Mouse (Mus musculus) G1E (cell line): ENCODE results near the gene Dnaaf1. TPM values are rescaled to one million over a fixed set of nuclear protein-coding genes. Genes with fewer than 3 reads are reported as not detected.

ENCODE experiments used
- ATAC-seq: 2 replicates; pipeline ENCODE4 v1.8.0; 2016; ENCODE audit warnings: mild to moderate bottlenecking; ENCODE audit not compliant: insufficient number of reproducible peaks, poor library complexity, low FRiP score, severe bottlenecking; ENCODE audit errors: extremely low read depth
- DNase-seq: peaks from one replicate; pipeline ENCODE4 v3.0.0; 2012; ENCODE audit warnings: low spot score
- H3K27me3 ChIP-seq: 2 replicates; pipeline ENCODE4 v1.6.1; 2012; ENCODE audit warnings: mild to moderate bottlenecking, low read length, inconsistent platforms; ENCODE audit not compliant: insufficient read depth
- H3K36me3 ChIP-seq: replicated peaks from 2 replicates; pipeline ENCODE3; 2012; ENCODE audit warnings: mild to moderate bottlenecking, inconsistent platforms
- H3K4me1 ChIP-seq: 2 replicates; pipeline ENCODE4 v1.6.1; 2012; ENCODE audit warnings: low read depth, low read length, inconsistent platforms, mixed read lengths; ENCODE audit not compliant: insufficient read depth
- H3K4me3 ChIP-seq: 2 replicates; pipeline ENCODE4 v1.5.1; 2012; ENCODE audit warnings: low read depth, mild to moderate bottlenecking, inconsistent platforms, low read length, moderate library complexity, mixed read lengths
- H3K9me3 ChIP-seq: replicated peaks from 2 replicates; pipeline ENCODE4 v1.6.1; 2012; ENCODE audit warnings: inconsistent platforms
- CTCF ChIP-seq: IDR thresholded peaks from 2 replicates; pipeline ENCODE4 v1.5.1; 2012; ENCODE audit warnings: low read depth, low read length, inconsistent platforms, mixed read lengths
- GATA1 ChIP-seq: IDR thresholded peaks from 2 replicates; pipeline ENCODE4 v1.6.1; 2012; ENCODE audit warnings: borderline replicate concordance, low read length, inconsistent platforms, mixed read lengths
- GATA2 ChIP-seq: IDR thresholded peaks from 2 replicates; pipeline ENCODE4 v1.6.1; 2012; ENCODE audit warnings: low read depth, low read length, inconsistent platforms, borderline replicate concordance
- POLR2AphosphoS5 ChIP-seq: IDR thresholded peaks from 2 replicates; pipeline ENCODE4 v1.6.1; 2012; ENCODE audit warnings: low read depth, low read length, inconsistent platforms; ENCODE audit not compliant: insufficient replicate concordance
- TAL1 ChIP-seq: conservative IDR thresholded peaks from 2 replicates; pipeline ENCODE4 v1.6.1; 2012; ENCODE audit warnings: low read depth, low read length, inconsistent platforms, mixed read lengths
- polyA plus RNA-seq: library from polyadenylated mRNA; stranded (reverse); fragments of >175 nt; gene quantifications from 2 replicates; pipeline ENCODE4 v1.2.3, GENCODE M21; 2012
- total RNA-seq, 2 experiments: library from RNA; stranded (forward) in 1 of 2; stranded (reverse) in 1 of 2; fragments of 200-1000 nt in 1 of 2; fragments of >200 nt in 1 of 2; fragmentation: Nextera tagmentation in 1 of 2; gene quantifications; 2 replicates each; pipeline ENCODE4 v1.2.3; 2014 to 2017

Dnaaf1 gene
- total and polyA plus RNA-seq, 3 experiments, result 0.10 to 0.11 TPM; not detected in 1

DNA sequence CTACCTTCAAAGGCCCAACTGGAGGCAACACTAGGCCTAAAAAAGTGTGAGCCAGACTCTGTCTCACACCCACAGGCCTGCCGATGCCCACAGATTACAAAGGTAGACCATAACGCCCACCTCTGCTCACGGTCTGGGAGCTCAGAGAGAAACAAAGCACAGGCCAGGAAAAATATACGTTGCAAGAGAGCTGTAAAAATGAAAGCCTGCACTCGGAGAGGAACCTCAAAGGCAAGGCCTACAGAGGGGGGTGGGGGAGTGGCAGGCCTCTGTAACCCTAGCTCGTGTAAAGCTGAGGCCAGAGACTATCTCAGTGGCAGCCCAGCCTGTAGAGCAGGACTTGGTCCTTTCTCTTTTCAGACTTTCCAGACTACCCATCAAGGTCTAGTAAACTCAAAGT lies 29.9 kb upstream of the Dnaaf1 start:
- Histone ChIP-seq H3K9me3 (no peaks in the 10 kb centered on the region), H3K4me3 (no peak overlapping the region), H3K27me3 (no peaks in the 10 kb centered on the region), H3K4me1 (peaks cover 9% of the 10 kb centered on the region), H3K36me3 (peaks cover 96% of the 10 kb centered on the region)
- no peak for ATAC-seq
- no peak for DNase-seq
- no peak for TF ChIP-seq TAL1
- no peak for TF ChIP-seq GATA1
- TF ChIP-seq GATA2, result no peak
- no peak for TF ChIP-seq CTCF
- no peak for TF ChIP-seq POLR2AphosphoS5

DNA sequence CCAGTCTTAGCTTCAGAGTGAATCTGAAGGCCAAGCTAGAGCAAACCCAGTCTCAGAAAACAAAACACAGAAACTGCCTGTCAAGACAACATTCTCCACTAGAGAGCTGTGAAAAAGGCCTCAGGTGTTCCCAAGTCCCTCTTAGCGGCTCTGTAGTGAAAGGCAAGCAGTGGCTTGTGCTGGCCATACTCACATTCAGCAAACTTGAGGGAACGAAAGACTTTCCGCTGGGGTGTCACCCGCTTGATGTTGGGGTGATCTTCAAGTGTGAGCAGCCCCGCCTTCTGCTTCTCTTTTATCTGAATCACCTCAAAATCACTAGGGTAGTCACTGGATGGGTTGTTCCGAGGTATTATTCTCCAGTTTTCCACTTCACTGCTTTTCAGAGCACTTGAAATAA lies 29.2 kb upstream of the Dnaaf1 start:
- Histone ChIP-seq H3K4me3 (no peak overlapping the region), H3K36me3 (peaks cover 96% of the 10 kb centered on the region), H3K27me3 (no peaks in the 10 kb centered on the region), H3K9me3 (no peaks in the 10 kb centered on the region), H3K4me1 (peaks cover 15% of the 10 kb centered on the region)
- no peak for ATAC-seq
- no peak for DNase-seq
- TF ChIP-seq GATA2, result no peak
- no peak for TF ChIP-seq GATA1
- no peak for TF ChIP-seq POLR2AphosphoS5
- no peak for TF ChIP-seq TAL1
- TF ChIP-seq CTCF, result no peak

DNA sequence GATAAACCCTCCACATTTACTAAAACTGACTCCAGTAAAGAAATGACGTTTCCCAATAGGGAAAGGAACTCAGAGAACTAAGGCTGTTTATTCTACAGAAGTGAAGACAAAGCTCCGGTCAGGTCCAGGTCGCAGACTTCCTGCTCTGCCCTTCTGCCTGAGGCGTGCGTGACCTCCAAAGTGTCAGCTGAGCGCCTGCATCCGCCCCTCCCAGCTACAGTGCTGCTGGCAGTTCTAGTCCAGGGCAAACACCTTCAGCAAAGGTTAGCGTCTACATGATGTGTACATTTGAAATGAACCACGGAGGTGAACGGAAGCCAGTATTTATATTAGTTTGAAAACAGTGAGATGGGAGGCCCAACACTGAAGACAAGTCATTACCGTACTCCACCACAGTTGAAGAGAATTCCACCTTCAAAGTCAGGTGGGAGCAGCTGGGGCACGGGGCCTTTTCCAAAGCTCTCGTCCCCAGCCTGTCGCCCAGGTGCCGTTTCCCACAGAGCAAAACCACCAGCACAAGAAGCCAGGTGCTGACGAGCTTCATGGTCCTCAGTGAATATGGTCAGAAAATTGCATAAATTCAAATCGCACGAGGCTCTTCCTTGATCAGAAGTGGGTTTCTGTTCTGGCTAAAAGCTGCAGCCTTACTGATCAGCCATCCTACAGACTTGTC lies 27.9 kb upstream of the Dnaaf1 start:
- no peak for TF ChIP-seq POLR2AphosphoS5
- no peak for TF ChIP-seq GATA1
- TF ChIP-seq GATA2, result no peak
- no peak for TF ChIP-seq CTCF
- TF ChIP-seq TAL1, result no peak
- Histone ChIP-seq H3K27me3 (no peaks in the 10 kb centered on the region), H3K4me1 (peaks cover 20% of the 10 kb centered on the region), H3K36me3 (peaks cover 95% of the 10 kb centered on the region), H3K9me3 (no peaks in the 10 kb centered on the region), H3K4me3 (no peak overlapping the region)
- DNase-seq, result no peak
- ATAC-seq, result no peak

DNA sequence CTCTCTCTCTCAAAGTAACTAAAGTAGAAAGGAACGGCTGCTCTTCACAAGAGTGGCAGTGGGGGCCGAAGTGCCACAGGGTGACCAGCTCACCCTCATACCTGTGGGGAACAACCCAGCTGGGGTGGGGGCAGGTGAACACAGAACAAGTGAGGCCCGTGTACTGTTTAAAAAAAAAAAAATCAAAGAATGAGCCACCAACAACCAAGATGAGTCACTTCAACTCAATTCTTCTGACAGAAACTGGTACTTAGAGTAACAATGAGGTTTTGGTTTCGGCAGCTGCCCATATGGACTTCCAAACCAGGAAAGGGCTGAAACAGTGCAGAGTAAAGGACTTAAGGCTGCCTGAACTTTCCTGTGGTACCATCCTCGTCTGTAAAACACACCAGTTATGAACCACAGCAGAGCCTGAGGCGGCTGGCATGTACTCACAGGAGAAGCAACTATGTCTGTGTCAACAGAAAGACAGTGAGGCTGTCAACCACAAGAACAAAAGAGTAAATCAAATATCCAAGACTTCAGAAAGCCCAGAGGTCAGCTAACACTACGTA lies 26.4 kb upstream of the Dnaaf1 start:
- Histone ChIP-seq H3K9me3 (no peaks in the 10 kb centered on the region), H3K4me3 (no peak overlapping the region), H3K36me3 (peaks cover 91% of the 10 kb centered on the region), H3K4me1 (peaks cover 29% of the 10 kb centered on the region), H3K27me3 (no peaks in the 10 kb centered on the region)
- no peak for ATAC-seq
- DNase-seq, result no peak
- no peak for TF ChIP-seq GATA2
- TF ChIP-seq CTCF, result no peak
- TF ChIP-seq TAL1, result no peak
- TF ChIP-seq POLR2AphosphoS5, result no peak
- TF ChIP-seq GATA1, result no peak

DNA sequence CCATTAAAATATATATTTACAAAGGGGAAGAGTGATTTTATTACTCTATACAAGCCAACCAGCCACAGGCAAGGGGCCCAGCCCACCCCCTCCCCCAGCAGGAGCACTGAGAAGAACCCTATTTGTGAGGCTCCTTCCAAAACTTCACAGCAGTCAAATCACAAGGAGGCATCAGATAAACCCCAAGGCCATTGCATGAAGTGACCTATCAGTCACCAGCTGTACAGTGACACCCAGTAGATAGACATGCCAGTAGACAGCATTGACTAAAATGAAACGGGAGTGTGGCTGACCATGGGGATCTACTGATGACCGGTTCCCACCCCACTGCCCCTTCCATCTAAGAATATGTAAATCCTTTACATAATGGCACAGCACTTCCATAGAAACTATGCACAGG lies 22.1 kb upstream of the Dnaaf1 start:
- Histone ChIP-seq H3K36me3 (peaks cover 81% of the 10 kb centered on the region), H3K9me3 (no peaks in the 10 kb centered on the region), H3K4me3 (no peak overlapping the region), H3K27me3 (no peaks in the 10 kb centered on the region), H3K4me1 (peaks cover 60% of the 10 kb centered on the region)
- ATAC-seq (0 out of 2 replicates have a peak, but pooled peaks have one; percentile 15), DNase-seq (no peak)
- no peak for TF ChIP-seq CTCF
- no peak for TF ChIP-seq GATA1
- TF ChIP-seq TAL1, result no peak
- TF ChIP-seq POLR2AphosphoS5, result no peak
- TF ChIP-seq GATA2, result no peak

DNA sequence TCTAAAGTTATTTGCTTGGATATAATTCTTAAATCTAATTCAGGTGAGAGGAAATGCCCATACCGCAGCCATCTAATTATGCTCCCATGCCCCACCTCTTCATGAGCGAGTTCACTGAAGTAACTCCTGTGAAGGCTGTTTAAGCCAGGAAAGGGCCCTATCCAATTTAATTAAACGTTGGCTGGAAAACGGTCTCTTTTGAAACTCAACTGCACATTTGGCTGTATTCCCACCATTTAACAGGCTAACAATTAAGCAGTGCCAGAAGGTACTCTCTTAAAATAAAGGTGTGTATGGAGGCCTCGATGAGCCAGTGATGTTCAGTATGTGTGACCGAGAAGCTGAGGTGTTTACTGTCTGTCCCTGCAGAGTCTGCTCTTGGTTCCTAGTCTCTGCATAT lies 19.2 kb upstream of the Dnaaf1 start:
- no peak overlapping the region for H3K4me3 ChIP-seq
- peaks cover 70% of the 10 kb centered on the region for H3K36me3 ChIP-seq
- no peaks in the 10 kb centered on the region for H3K27me3 ChIP-seq
- DNase-seq, result no peak
- no peak for ATAC-seq
- peaks cover 60% of the 10 kb centered on the region for H3K4me1 ChIP-seq
- no peaks in the 10 kb centered on the region for H3K9me3 ChIP-seq
- TF ChIP-seq CTCF, result no peak
- TF ChIP-seq GATA2, result no peak
- TF ChIP-seq POLR2AphosphoS5, result no peak
- no peak for TF ChIP-seq GATA1
- TF ChIP-seq TAL1, result no peak
